Mouse (Mus musculus) liver, embryonic 14.5 days (tissue): ENCODE measurements at regions not wholly inside any gene's neighbourhood (a gene's known extent, or its start where the extent isn't known, plus 50 kb on each side); places are given as distances from the start of the nearest gene placed in this dataset.

Experiments
- CTCF ChIP-seq: IDR thresholded peaks from 2 replicates; pipeline ENCODE4 v1.5.1; 2016; ENCODE audit warnings: antibody characterized with exemption, low read depth, control low read depth
- EP300 ChIP-seq: IDR thresholded peaks from 2 replicates; pipeline ENCODE4 v1.6.1; 2016; ENCODE audit warnings: antibody characterized with exemption, low read depth

- no peak for TF ChIP-seq EP300
- peak; percentile 28; the same call in 1 of the 2 replicates for TF ChIP-seq CTCF
These were observed 63.5 kb upstream of the Nrsn1 start for GRCm38 (mm10) chr13:25333803-25334202.
